Mouse (Mus musculus) megakaryocyte, embryonic 14.5 days (primary cell): Measurements from ENCODE around the gene 1700013H16Rik.

Experiments used
- FLI1 ChIP-seq: IDR thresholded peaks from 2 replicates; pipeline ENCODE4 v1.6.1; 2012; ENCODE audit warnings: low read length, inconsistent platforms, mixed read lengths
- GATA1 ChIP-seq: IDR thresholded peaks from 3 replicates; pipeline ENCODE4 v1.6.1; 2012; ENCODE audit warnings: mixed read lengths, low read length, inconsistent platforms, borderline replicate concordance

GRCm38 (mm10) chrX:53799074-53799473 lies 41.4 kb upstream of the 1700013H16Rik start:
- TF ChIP-seq GATA1 = no peak
- TF ChIP-seq FLI1 = no peak
